Mouse (Mus musculus) spleen, postnatal 14 days (tissue): ENCODE measurements around the gene Tas2r135.
A peak's percentile ranks its signal among the peaks of the same experiment; 100 is the strongest.

ENCODE experiments used
- DNase-seq, 2 experiments: peaks; one replicate each; pipeline ENCODE4 v3.0.0; 2021 to 2022; ENCODE audit warnings: low spot score in 2 of 2

Gene Tas2r135

GRCm38 (mm10) chr6:42373669-42374430 is 31.4 kb upstream of the Tas2r135 start:
- DNase-seq: no peak

GRCm38 (mm10) chr6:42374701-42375100 is 30.5 kb upstream of the Tas2r135 start:
- DNase-seq: no peak

- no peak for DNase-seq
Measured at GRCm38 (mm10) chr6:42375131-42375530, 30.1 kb upstream of the Tas2r135 start.

- DNase-seq: no peak
Measured at GRCm38 (mm10) chr6:42376016-42376415, 29.2 kb upstream of the Tas2r135 start.

GRCm38 (mm10) chr6:42376504-42377019 is 28.7 kb upstream of the Tas2r135 start:
- DNase-seq: no peak

GRCm38 (mm10) chr6:42377280-42377679 is 28.0 kb upstream of the Tas2r135 start:
- DNase-seq: no peak

GRCm38 (mm10) chr6:42379551-42379950 is 25.7 kb upstream of the Tas2r135 start:
- no peak for DNase-seq

- DNase-seq: no peak
Measured at GRCm38 (mm10) chr6:42380416-42381144, 24.7 kb upstream of the Tas2r135 start.

GRCm38 (mm10) chr6:42381221-42381620 is 24.0 kb upstream of the Tas2r135 start:
- DNase-seq: no peak

GRCm38 (mm10) chr6:42381916-42382381 is 23.3 kb upstream of the Tas2r135 start:
- DNase-seq: no peak

- no peak for DNase-seq
Measured at GRCm38 (mm10) chr6:42383360-42383759, 21.9 kb upstream of the Tas2r135 start.

- no peak for DNase-seq
Measured at GRCm38 (mm10) chr6:42385635-42386034, 19.6 kb upstream of the Tas2r135 start.

- no peak for DNase-seq
Measured at GRCm38 (mm10) chr6:42391796-42392330, 13.4 kb upstream of the Tas2r135 start.

- peak in 1 of 2 experiments; percentile 15 for DNase-seq
Measured at GRCm38 (mm10) chr6:42395960-42396809, 9.0 kb upstream of the Tas2r135 start.

- DNase-seq: no peak
Measured at GRCm38 (mm10) chr6:42397041-42397657, 8.1 kb upstream of the Tas2r135 start.

- no peak for DNase-seq
Measured at GRCm38 (mm10) chr6:42398285-42398684, 6.9 kb upstream of the Tas2r135 start.

GRCm38 (mm10) chr6:42398998-42399397 is 6.2 kb upstream of the Tas2r135 start:
- DNase-seq: no peak

- DNase-seq: no peak
Measured at GRCm38 (mm10) chr6:42399938-42400337, 5.3 kb upstream of the Tas2r135 start, which contains the start of gene Tas2r143. Gene Tas2r143, plus strand, starts transcription at chr6:42400238.

GRCm38 (mm10) chr6:42419443-42419842 is 14.2 kb downstream of the Tas2r135 start:
- no peak for DNase-seq

- DNase-seq: no peak
Measured at GRCm38 (mm10) chr6:42421439-42421838, 16.2 kb downstream of the Tas2r135 start.

- no peak for DNase-seq
Measured at GRCm38 (mm10) chr6:42424472-42424871, 19.2 kb downstream of the Tas2r135 start.
